In genomic region chr16:34302063-34302462, GRCm38 (mm10) we compare ENCODE assay signal across 10 mouse cellular contexts.
DNase-seq lines count a peak whose midpoint lies in the region; ATAC-seq and TF ChIP-seq lines count a peak whose summit lies in the region.
"Had no signal": no experiment of that assay in that cellular context is flagged by ENCODE, and none has a peak within 500 bp of the region (broad histone marks: within the 10 kb centered on the region; RNA-seq: fewer than 3 reads in every experiment).

No protein-coding gene starts in this region.

- 93% methylated on average over 1 of the region's 1 CpGs for WGBS in forebrain, postnatal 0 days
- whole genome bisulfite sequencing in forebrain, embryonic 10.5 days: 91% methylated on average over 1 of the region's 1 CpGs
- 91% methylated on average over 1 of the region's 1 CpGs for WGBS in midbrain, embryonic 11.5 days
- 76% methylated on average over 1 of the region's 1 CpGs for WGBS in midbrain, embryonic 10.5 days

- H3K27ac ChIP-seq in forebrain, postnatal 0 days (ENCODE audit: low read depth, low read length): no peak overlapping the region
- no peak overlapping the region for H3K27ac ChIP-seq in forebrain, embryonic 10.5 days
- no peak overlapping the region for H3K27ac ChIP-seq in midbrain, embryonic 11.5 days (ENCODE audit: low read depth, low read length)
- H3K27ac ChIP-seq in midbrain, embryonic 10.5 days (replicated peaks): no peak overlapping the region
- H3K27ac ChIP-seq: heart, embryonic 13.5 days; midbrain, embryonic 12.5 days had no signal

- H3K4me2 ChIP-seq in forebrain, postnatal 0 days (ENCODE audit: low read depth): no peak overlapping the region
- no peak overlapping the region for H3K4me2 ChIP-seq in midbrain, embryonic 11.5 days
- H3K4me2 ChIP-seq: heart, embryonic 13.5 days; midbrain, embryonic 12.5 days had no signal

- H3K9ac ChIP-seq in forebrain, postnatal 0 days: no peak overlapping the region
- no peak overlapping the region for H3K9ac ChIP-seq in midbrain, embryonic 11.5 days (ENCODE audit: low read length)
- H3K9ac ChIP-seq: heart, embryonic 13.5 days; midbrain, embryonic 12.5 days had no signal

- ATAC-seq in forebrain, postnatal 0 days: no peak
- ATAC-seq in midbrain, embryonic 11.5 days (ENCODE audit: low FRiP score): no peak
- ATAC-seq in common myeloid progenitor, adult 5-6 weeks (replicated peaks; ENCODE audit: low read depth, poor library complexity, severe bottlenecking): 0 out of 2 replicates have a peak, but pooled peaks have one; percentile 11

- DNase-seq in forebrain, postnatal 0 days: no peak
- no peak for DNase-seq in forebrain, embryonic 10.5 days (ENCODE audit: extremely low spot score, low spot score)
- DNase-seq in midbrain, embryonic 11.5 days (ENCODE audit: low spot score, missing footprints): peak; percentile 77
- DNase-seq in midbrain, embryonic 10.5 days (ENCODE audit: low spot score): no peak
- peak; percentile 20 for DNase-seq in skeletal muscle tissue, adult 2 months (ENCODE audit: low read depth, low spot score)
- no peak for DNase-seq in left cerebral cortex, adult 9 months (ENCODE audit: low spot score in 2 of 2)
- no peak for DNase-seq in heart, postnatal 25 days (ENCODE audit: low spot score)

- no peak overlapping the region for H3K4me3 ChIP-seq in forebrain, postnatal 0 days (ENCODE audit: low read depth, low read length)
- no peak overlapping the region for H3K4me3 ChIP-seq in forebrain, embryonic 10.5 days
- H3K4me3 ChIP-seq in midbrain, embryonic 11.5 days (ENCODE audit: low read depth, low read length): no peak overlapping the region
- H3K4me3 ChIP-seq in midbrain, embryonic 10.5 days: no peak overlapping the region
- H3K4me3 ChIP-seq: heart, embryonic 13.5 days; midbrain, embryonic 12.5 days had no signal

- no peaks in the 10 kb centered on the region for H3K27me3 ChIP-seq in forebrain, postnatal 0 days (ENCODE audit: insufficient read depth, low read length)
- H3K27me3 ChIP-seq in forebrain, embryonic 10.5 days (ENCODE audit: poor library complexity, severe bottlenecking): no peaks in the 10 kb centered on the region
- H3K27me3 ChIP-seq in midbrain, embryonic 11.5 days (ENCODE audit: control insufficient read depth, insufficient read depth, low read length): no peaks in the 10 kb centered on the region
- no peaks in the 10 kb centered on the region for H3K27me3 ChIP-seq in midbrain, embryonic 10.5 days (ENCODE audit: low read depth, poor library complexity, severe bottlenecking)
- H3K27me3 ChIP-seq: heart, embryonic 13.5 days; midbrain, embryonic 12.5 days had no signal

- peak; percentile 38 for TF ChIP-seq CTCF in forebrain, postnatal 0 days (IDR thresholded peaks at IDR 0.05; ENCODE audit: low read depth)

- H3K9me3 ChIP-seq in forebrain, postnatal 0 days (ENCODE audit: low read length): no peaks in the 10 kb centered on the region
- no peaks in the 10 kb centered on the region for H3K9me3 ChIP-seq in forebrain, embryonic 10.5 days
- H3K9me3 ChIP-seq in midbrain, embryonic 11.5 days (ENCODE audit: control insufficient read depth, low read length): no peaks in the 10 kb centered on the region
- no peaks in the 10 kb centered on the region for H3K9me3 ChIP-seq in midbrain, embryonic 10.5 days (replicated peaks)
- H3K9me3 ChIP-seq: heart, embryonic 13.5 days; midbrain, embryonic 12.5 days had no signal

- intact Hi-C loops in heart, postnatal 25 days (cut with DNase I): loop anchor here (5.0 kb wide), 2 partner anchors 225 to 400 kb away; no protein-coding TSS in a partner anchor

- H3K4me1 ChIP-seq in forebrain, postnatal 0 days (ENCODE audit: insufficient read depth): no peaks in the 10 kb centered on the region
- H3K4me1 ChIP-seq in forebrain, embryonic 10.5 days: peaks cover 8% of the 10 kb centered on the region
- no peaks in the 10 kb centered on the region for H3K4me1 ChIP-seq in midbrain, embryonic 11.5 days (ENCODE audit: control insufficient read depth, insufficient read depth, low read length)
- peaks cover 10% of the 10 kb centered on the region for H3K4me1 ChIP-seq in midbrain, embryonic 10.5 days
- H3K4me1 ChIP-seq: midbrain, embryonic 12.5 days had no signal

- peaks cover 17% of the 10 kb centered on the region for H3K36me3 ChIP-seq in forebrain, postnatal 0 days (ENCODE audit: insufficient read depth)
- peaks cover 23% of the 10 kb centered on the region for H3K36me3 ChIP-seq in forebrain, embryonic 10.5 days (replicated peaks)
- no peaks in the 10 kb centered on the region for H3K36me3 ChIP-seq in midbrain, embryonic 11.5 days (ENCODE audit: control insufficient read depth, insufficient read depth, low read length)
- peaks cover 19% of the 10 kb centered on the region for H3K36me3 ChIP-seq in midbrain, embryonic 10.5 days
- H3K36me3 ChIP-seq: heart, embryonic 13.5 days had no signal

Comparison
In these comparisons a context has a peak if more than half of its experiments do, and no peak if none do; other contexts are left out.
1. DNase-seq: peak in midbrain, embryonic 11.5 days (single experiment) and skeletal muscle tissue, adult 2 months (single experiment); none in forebrain, postnatal 0 days (single experiment), forebrain, embryonic 10.5 days (single experiment), midbrain, embryonic 10.5 days (single experiment), left cerebral cortex, adult 9 months (0 of 2) and heart, postnatal 25 days (single experiment).